Mouse (Mus musculus): ENCODE measurements around the gene 3110021N24Rik.

Gene 3110021N24Rik

GRCm38 (mm10) chr4:108798083-108798830 is 78.8 kb downstream of the 3110021N24Rik start:
- peak; percentile 76 for DNase-seq

DNA sequence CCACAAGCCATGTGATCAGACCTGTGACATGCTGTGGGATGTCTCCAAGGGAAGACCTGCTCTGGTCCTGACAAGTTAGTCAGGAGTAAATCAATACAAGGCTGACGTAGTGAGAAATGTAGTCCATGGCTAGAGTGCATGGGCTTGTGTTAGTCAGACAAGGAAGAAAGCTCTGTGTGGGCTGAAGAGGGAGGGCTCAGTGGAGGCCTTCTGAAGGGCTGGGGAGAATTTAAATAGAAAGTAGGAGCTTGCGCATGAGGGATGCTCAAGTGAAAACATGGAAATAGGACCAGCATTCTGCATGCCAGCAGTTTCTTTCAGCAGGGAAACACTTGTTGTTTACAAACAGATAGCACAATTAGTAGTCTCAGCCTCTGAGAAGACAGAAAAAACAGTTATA is 84.1 kb downstream of the 3110021N24Rik start:
- DNase-seq: no peak

DNA sequence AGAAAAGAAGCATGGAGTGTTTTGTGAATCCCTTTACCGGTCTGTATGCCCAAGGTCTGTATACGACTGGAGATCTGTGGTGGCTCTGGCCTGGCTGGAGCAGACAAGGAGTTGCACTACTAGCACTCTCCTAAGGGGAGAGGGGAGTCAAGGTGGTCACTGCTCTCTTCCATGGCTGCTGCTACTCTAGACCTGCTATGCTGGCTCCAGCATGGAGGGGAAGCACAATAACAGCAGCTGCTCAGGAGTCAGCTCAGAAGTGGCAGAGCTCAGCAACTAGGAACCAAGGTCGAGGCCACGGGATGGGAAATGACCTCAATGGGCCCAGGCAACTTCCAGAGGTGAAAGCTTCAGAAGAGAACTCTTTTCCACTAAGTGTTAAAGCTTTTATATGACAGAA is 91.7 kb downstream of the 3110021N24Rik start:
- no peak for DNase-seq

DNA sequence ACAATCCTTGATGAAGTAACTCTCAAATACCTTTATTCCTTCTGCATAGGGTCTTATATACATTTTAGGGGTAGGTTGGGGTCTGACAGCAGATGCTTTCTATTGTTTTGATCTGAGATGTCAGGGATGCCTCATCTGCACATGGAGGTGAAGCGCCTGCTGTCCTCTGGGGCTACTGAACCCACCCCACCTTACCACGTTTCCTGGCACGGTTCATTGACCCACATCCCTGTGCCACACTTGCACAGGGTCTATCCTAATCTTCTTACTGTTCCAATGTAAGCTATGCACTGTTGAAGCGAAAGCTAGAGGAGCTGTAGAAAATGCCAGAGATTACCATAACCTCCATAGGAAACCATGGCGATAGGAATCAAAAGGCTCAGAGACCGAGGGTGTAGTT is 92.1 kb downstream of the 3110021N24Rik start:
- no peak for DNase-seq

DNA sequence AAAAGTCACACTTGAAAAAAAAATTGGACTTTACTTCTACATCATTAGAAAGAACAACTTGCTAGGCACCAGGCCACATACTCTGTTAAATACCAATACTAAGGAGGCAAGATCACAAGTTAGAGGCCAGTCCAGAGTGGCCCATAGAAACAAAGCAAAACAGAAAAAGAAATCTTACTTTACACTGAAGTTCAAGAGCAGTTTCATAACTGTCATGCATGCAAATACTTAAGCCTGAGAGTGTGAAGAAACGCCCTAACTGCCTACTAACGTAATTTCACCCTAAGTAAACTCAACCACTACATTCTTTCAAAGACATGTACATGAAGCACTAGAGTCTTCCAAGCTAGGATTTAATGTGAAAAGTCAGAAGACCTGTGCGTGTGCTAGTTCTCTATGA is 106.2 kb downstream of the 3110021N24Rik start:
- no peak for DNase-seq

DNA sequence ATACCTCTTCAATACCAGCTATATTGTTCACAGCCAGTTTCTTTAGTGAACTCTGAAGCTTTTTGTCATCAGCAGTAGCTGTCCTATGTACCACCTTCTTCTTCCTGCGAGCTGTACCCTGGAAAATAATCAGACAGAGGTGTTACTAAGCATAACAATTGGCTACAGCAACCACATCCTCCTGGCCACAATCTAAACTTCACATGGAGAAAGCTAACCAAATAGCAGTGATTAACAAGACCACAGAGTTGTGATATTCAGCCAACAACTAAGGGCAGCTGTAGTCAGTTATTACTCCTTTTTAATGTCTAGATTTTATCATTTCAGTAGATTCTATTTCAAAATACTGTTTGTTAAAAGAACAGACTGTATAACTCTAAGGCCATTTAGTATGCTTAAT is 106.6 kb downstream of the 3110021N24Rik start:
- no peak for DNase-seq

DNA sequence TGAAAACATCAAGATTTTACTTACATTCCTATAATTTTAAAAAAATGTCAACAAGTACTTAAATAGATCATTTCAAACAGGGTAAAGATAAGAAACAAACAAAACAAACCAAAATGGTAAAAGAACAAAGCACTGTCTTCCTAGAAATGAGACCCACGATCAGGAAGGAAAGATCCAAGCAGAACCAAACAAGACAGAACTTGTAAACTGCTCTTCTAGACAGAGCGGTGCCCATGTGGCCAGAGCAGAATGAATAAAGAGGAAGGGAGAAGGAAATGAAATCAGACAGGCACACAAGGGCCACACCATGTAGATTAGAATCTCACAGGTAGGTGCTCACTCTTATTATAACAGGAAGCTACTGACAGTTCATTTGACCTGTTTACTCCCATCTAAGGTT is 107.2 kb downstream of the 3110021N24Rik start:
- no peak for DNase-seq

GRCm38 (mm10) chr4:108830698-108831097 is 111.2 kb downstream of the 3110021N24Rik start:
- no peak for DNase-seq

All from kidney, adult 9 months (tissue).